Mouse (Mus musculus): ENCODE measurements around the gene Cacna1e.
A peak's percentile ranks its signal among the peaks of the same experiment; 100 is the strongest.

The Cacna1e gene

DNA sequence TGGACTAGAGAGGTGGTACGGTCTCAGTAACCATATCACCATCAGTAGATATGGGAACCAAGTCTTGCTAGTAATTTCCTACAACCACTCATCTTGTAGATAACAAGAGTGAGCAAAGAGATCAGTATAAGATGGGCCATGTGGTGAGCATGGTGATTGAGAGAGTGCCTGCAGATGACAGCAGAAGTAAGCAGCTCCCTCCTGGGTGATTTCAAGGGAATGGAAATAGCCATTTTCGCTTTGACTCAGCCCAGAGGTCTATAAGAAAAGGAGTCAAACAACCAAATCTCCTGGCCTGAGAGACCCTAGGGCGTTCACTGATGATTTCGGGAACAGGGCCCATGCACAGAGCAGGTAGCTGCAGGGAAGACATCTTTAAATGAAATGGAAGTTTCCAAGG is 45.0 kb downstream of the Cacna1e start:
- no peak for DNase-seq (ENCODE audit: low spot score)

DNA sequence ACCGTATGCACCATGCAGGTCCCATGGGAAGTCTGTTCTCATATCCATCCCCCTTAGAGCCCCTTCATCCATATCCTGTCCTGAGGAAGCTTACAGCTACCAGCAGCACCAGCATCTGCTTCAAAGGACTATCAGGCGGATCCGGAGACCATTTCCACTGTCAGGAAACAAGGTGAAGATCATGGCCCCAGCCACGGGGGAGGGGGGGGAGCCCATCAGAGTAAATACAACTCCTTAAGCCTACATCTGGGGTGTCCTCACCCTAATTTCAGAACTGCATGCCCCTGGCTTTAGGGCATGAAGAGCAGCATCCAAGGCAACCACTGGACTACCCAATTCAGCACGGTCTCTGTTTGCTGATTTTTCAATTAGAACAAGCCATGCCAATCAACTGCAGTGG is 47.8 kb downstream of the Cacna1e start:
- DNase-seq (ENCODE audit: low spot score): no peak

DNA sequence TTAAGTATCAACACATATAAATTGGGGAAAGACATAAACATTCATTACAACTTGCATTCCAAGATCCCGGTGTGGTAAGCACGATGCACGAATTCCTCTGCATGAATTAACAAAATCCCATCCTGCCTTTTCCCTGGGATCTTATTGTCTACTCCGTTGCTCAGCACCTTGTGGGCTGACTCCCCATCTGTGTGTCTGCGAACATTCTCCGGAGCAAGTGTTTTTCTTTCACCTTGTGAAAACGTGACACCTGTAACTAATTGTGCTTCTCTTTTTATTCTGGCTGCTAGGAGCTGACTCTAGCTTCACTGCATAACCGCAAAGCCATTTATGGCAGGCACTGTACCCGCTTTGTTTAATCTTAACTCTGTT is 52.1 kb downstream of the Cacna1e start:
- no peak for DNase-seq (ENCODE audit: low spot score)

DNA sequence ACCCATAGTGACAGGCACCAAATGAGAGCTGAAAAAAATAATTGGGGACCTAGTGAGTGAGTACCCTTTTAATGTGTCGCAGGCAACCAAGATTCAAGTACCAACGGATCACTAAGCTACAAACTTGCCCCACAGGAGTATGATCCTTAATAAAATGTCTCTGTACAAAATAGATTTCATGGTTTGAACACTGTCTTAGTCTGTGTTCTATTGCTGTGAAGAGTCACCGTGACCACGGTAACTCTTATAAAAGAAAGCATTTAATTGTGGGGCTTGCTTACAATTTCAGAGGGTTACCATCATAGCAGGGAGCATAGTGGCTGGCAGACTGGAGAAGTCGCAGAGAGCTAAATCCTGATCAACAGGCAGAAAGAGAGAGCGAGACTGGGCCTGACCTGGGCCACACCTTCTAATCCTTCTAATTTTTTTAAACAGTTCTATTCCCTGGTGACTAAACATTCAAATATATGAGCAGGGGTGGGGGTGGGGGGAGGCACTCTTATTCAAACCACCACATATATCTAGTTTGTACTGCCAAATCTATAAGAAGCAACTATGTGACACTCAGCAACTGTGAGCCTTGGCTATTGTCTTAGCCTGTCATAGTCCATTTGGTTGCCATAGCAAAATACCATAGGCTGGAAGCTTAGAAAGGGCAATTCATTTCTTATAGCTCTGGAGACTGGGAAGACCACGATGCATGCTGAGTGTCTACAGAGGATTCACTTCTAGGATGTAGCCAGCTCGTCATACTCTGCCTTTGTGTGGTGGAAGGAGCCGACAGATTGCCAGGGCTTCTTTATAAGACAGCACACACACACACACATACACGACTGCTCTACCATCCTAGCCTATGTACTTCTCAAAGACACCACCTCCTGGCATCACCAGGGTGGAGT is 52.8 kb downstream of the Cacna1e start:
- no peak for DNase-seq (ENCODE audit: low spot score)

DNA sequence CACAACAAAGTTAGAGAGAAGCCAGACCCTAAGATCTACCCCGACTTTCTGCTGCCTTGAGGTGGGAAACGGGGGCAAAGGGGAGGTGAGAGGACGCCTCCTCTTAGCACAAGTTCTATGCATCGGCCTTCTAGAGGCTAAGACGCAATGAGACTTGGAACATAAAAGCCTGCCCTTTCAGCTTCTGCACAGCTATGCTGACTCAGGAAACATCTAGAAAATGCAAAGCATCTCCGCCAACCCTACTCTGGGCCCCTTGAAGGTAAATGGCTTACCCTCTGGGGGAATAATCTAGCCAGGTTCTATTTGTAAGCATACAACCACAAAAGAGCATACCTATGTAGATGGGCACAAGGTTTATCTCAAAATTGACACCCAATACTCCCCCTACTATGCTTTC is 54.2 kb downstream of the Cacna1e start:
- no peak for DNase-seq (ENCODE audit: low spot score)

DNA sequence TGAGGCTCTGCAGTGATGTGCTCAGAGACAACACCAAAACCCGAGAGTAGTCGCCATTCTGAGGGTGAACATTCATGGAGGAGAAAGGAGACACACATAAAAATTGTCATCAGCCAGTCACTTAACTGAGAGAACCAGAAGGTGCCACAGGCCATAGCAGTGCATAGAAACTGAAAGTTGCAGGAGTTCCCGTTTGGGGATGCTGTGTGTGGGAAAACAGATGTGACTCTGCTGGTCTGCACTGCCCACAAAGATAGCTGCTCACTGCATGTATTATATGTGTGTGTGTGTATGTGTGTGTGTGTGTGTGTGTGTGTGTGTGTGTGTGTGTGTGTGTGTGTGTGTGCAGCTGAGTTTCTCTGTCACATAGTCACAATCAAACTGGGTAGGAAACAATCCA is 61.2 kb downstream of the Cacna1e start:
- no peak for DNase-seq (ENCODE audit: low spot score)

DNA sequence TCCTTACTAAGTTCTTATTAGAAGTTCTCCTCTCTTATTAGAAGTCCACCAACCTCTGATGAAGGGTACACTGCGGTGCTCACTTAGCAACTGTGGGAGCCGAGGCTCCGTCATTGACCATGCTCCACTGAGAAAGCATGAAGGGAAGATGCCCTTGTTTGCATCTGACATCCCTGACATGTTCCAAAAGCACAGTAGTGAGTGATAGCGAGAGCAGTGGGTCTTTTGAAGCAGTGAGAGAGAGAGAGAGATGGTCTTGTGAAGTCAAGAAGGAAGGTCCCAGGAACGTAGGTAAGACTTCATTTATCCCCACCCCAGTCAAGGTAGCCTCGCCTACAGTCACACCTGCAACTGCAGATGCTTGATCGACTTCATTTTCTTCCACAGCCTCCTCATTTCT is 63.9 kb downstream of the Cacna1e start:
- DNase-seq (ENCODE audit: low spot score): no peak

DNA sequence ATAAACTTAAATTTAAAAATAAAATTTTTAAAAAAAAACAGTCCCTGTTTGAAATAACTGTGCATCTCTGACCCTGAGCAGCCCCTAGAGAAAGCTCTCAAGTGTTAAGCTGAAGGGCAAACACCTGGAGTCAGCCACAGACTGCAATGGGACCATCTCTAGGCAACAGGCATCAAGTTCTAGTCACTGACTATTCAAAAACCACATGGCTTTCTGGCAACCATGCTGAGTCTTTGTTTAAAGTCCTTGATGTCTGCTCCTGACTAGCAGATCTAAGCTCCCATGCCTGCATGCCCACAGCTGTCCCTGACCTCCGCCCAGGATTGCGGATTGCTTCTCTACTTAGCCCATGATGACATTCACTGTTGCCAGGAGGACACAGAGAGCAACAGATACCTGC is 64.3 kb downstream of the Cacna1e start:
- DNase-seq (ENCODE audit: low spot score): no peak

DNA sequence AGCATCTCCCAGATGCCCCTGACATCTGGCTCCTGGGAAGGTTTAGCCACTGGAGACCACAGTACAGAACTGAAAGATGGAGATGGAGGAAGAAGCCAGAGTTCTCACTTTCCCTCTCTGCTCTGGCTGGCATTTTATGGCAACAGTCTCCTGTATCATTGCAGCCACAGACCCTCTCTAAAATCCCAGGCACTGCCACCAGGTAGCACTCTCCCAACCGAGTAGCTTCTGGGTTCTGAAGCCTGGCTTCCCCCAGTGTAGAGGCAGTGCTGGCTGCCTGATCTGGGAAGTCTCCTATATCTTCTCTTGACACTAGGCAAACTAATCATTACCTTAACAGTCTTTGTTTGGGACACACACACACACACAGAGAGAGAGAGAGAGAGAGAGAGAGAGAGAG is 65.6 kb downstream of the Cacna1e start:
- DNase-seq (ENCODE audit: low spot score): no peak

DNA sequence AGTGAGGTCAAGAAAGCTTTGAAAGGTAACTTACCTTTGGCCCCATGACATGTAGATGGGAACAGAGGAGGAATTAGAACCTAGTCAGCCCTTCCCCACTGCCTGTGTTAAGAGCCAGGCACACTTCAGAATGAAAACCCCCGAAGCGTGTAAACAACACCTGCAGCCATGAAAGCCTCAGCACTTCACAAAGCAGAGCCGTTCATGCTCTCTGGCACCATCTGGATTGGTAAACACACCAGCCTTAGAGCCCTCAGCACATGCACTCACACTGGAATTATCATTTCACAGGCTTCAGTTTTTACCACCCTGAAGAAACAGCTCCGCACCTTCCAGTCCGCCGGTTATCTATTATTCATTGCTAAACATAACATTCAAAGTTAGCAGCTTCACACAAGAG is 67.5 kb downstream of the Cacna1e start:
- DNase-seq (ENCODE audit: low spot score): no peak

DNA sequence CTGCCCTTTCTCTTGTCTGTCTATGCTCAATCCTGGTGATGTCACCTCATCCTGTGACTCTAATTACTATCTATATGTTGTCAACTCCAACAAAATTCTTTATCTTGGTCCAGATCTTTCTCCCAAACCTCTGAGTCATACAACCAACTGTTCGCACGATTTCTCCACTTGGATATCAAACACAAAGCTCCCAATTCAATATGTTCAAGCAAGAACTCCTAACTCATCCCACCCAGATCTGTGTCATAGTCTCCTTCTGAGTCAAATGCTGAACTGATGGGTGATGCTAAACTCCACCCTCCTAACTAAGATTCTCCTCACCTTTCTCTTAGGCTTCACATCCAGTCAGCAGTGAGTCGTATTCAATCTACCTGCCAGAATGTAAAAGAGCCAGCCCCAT is 68.0 kb downstream of the Cacna1e start:
- DNase-seq (ENCODE audit: low spot score): no peak

DNA sequence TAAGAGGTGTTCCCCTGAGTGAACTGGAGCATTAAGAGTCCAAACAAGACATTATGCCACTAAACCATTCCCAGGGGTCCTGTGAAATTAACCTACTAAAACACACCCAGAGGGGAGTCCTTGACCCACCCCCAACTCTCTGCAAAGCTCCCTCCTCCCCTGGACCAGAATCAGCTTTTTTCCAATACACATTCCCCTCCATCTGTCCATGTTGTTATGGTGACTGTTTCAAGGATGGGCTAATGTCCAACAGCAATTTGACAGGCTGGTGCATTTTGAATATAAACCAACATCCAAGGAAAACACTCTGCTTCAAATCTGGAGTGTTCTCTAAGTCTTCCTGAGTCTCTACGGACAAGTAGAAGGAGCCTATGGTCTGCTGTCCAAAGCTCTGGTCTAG is 78.6 kb downstream of the Cacna1e start:
- DNase-seq (ENCODE audit: low spot score): peak; percentile 59

DNA sequence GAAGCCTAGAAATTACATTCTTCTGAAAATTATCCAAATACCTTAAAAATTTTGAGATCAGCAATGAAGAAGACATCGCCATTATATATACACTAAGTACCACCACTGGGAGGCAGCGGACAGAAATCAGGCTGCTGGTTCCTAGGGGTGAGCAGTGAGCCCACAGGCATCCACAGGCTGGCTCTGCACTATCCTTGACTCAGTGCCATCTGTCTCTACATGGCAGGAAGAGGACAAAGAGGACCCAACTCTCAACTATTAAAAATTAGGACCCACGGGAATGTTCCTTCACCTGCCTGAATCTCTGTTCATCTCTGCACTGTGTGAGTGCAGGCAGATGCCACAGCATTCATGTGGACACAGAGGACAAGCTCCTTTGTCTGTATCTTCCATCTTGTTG is 79.3 kb downstream of the Cacna1e start:
- DNase-seq (ENCODE audit: low spot score): no peak

DNA sequence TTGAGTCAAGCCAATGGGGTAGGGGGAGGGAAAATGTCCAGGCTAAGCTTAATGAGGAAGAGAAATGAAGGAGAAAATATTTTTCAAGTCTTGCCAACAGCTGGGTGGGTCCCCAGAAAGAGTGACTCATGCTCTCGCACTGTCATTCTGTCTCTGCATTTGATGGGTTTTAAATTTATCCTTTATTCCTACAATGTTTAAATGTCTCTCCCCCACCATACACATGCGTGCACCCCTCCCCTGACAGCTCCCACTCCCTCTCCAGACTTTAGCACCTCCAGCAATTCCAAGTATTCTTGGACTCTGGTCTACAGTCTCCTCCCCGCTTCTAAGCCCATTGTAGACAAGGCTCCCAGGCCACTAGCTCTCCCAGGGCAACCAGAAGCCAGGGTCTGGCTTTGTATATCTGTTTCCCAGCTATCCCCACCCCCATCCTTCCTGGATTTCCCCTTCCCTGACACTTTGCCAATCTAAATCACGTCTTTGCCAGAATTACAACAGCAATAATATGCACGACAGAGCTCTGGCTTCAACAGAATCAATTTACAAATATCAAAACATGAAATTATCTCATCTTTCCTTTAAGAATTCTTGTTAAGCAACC is 81.9 kb downstream of the Cacna1e start:
- DNase-seq (ENCODE audit: low spot score): no peak

DNA sequence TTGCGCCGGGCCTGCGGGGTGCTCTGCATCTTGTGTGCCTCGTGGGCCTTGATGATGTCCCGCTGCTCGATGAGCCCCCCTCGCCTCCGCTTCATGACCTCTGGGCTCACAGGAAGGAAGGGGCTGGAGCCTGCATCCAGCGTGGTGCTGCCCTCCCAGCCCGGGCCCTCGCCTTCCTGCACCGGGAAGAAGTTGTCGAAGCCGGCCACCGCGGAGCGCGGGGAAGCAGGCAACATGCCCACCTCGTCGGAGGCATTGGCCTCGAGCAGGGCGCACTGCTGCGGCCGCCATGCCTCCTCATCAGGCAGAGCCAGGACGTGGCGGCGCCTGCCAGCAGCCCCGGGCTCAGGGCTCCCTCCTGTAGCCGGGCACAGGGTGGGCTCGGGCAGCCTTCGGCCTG is 85.0 kb downstream of the Cacna1e start:
- no peak for DNase-seq (ENCODE audit: low spot score)

DNA sequence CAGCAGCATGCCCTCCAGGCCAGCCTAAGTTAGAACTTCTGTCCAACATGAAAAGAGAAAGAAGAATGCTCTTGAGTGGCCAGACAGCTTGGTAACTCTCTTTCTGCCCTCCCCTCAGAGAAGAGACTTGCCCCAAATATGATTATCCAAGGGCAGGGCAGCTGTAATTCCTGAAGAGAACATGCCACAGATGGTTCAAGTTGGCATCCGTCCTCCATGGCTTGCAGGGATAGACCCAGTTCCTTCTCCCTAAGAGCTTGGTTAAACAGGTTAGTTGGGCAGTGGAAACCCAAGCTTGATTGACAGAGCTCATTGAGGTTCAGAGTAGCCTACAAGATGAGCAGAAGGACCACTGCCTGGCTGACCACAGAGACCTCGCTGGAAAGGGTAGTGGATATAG is 85.5 kb downstream of the Cacna1e start:
- DNase-seq (ENCODE audit: low spot score): no peak

DNA sequence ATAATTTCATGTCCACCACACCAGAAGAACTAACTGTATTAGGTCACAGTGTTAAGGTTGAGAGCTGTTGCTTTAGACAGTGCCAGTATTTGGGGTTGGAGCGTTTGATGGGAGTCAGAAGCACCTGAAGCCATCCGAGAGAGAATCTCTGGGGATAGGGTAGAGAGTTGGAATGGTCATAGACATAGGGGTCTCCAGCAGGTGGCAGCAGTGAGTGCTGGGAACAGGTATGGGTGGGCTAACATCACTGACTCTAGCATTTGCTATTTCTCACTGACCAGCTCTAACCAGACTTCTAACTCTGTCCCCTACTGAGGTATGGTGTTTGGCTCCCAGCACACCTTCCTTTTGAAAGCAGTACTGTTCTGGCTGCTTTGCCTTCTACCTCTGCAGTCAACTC is 87.6 kb downstream of the Cacna1e start:
- no peak for DNase-seq (ENCODE audit: low spot score)

DNA sequence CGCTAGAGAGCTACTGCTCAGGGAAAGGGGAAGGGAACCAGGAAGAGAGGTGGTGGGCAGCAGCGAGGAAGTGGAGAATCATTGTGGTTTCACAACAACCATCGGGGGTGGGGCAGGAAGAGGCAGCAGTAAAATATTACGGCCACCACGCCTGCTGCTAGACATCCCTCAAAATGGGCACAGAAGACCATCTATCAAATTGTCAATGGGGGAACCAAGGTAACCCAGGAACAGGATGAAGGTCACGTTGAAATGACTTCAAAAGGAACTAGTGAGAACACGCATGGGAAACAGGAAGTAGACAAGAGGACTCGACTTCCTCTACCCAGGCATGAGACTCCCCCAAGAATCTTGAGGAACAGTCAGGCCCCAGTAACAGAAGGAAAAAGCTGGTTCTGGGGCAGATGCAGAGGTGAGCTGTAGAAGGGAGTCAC is 89.8 kb downstream of the Cacna1e start:
- no peak for DNase-seq (ENCODE audit: low spot score)

DNA sequence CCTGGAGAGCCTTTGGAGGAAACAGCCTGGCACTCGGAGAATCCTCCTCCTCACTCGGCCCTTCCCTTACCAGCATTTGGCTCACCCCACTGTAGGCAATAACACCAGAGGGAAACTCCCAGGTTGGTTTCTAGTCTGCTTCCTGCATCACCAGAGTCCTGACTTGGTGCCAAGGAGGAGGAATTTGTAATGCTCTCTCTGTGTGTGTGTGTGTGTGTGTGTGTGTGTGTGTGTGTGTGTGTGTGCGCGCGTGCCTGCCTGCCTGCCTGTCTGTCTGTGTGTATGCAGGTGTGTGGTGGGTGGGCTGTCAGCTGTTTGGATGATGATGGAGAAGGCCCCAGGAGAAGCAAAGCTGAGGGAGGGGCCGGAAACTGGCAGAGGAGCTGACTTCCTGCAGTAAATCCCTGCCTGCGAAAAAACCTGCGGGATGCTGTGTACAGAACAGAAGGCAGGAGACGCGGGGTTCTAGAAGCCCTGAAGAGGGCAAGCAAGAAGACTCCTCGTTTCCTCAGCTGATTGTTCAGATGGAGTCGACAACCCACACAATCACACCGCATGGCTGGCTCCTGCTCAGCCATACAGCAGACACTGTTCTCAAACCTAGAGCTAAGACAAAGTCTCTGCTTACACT is 92.6 kb downstream of the Cacna1e start:
- peak; percentile 42 for DNase-seq (ENCODE audit: low spot score)

DNA sequence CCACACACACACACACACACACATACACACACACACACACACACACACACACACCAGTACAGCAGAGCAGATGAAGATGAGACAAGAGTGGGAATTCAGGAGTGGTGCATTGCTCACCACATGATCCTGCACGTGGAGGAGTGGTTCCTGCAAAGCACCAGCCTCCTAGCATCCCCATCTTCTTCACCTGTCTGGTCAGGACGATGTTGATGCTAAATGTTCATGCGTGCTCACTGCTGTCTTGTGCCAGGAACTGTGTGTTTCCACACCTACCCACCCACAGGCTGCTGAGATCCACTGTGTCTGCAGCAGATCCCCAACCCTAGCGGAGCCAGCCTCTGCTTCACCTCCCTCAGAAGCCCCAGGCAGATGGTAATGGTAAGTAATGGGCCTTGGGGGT is 95.8 kb downstream of the Cacna1e start:
- DNase-seq (ENCODE audit: low spot score): no peak

DNA sequence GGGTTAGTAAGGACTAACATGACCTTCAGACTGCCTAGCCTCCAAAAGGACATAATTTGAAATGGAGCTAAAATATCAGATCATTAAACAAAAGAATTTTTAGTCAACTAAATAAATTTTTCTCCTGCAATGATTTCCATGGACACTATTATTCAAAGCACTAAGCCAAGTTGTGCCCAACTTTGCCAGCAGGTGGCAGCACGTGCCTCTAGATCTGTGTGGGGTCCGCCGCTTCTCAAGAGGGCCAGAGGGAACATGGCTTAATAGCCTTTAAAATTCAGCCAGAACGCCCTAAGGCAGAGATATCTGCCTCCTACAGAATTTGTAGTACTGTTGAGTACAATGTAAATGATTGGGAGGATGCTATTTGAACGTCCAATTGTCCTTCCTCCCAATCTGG is 96.2 kb downstream of the Cacna1e start:
- peak; percentile 88 for DNase-seq (ENCODE audit: low spot score)

DNA sequence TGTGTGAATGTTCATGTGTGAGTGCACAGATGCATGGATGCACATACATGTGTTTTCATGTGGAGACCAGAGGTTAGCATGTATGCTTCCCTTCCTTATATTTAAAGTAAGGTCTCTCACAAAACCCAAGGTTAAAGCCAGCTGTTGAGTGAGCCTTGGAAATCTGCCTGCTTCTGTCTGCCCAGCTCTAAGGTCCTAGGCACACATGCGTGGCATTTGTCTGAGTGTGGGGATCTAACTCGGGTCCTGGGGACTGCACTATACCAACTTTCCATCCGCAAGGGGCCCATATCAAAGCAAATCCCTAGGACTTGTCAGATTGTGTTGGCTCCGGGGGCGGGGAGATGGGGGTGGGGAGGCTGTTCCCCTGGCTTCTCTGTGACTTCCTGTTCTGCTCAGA is 96.9 kb downstream of the Cacna1e start:
- no peak for DNase-seq (ENCODE audit: low spot score)

DNA sequence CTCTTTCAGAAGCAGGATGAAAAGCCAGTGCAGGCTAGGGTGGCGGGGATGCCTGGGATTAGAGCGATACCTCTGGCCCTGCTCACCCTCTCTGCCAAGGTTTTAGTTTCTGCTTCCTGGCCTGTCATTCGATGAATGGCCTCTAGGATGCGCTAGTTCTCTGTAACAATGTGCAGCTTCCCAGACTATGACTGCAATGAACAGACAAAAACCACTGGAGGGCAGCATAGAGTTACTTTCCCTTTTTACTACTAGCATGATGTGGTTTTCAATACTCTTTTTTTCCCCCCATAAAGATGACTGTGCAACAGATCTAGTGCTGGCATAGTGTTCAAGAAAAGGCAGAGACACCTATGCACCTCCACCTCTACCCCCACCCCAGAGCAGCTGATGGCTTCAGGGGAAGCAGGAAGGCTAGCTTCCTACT is 98.0 kb downstream of the Cacna1e start:
- peak; percentile 79 for DNase-seq (ENCODE audit: low spot score)
